Mouse (Mus musculus): ENCODE measurements around the gene Bub1b. TPM values are rescaled to one million over a fixed set of nuclear protein-coding genes. Genes with fewer than 3 reads are reported as not detected.

Bub1b gene
- total RNA-seq, 1 experiment = 115 TPM

DNA sequence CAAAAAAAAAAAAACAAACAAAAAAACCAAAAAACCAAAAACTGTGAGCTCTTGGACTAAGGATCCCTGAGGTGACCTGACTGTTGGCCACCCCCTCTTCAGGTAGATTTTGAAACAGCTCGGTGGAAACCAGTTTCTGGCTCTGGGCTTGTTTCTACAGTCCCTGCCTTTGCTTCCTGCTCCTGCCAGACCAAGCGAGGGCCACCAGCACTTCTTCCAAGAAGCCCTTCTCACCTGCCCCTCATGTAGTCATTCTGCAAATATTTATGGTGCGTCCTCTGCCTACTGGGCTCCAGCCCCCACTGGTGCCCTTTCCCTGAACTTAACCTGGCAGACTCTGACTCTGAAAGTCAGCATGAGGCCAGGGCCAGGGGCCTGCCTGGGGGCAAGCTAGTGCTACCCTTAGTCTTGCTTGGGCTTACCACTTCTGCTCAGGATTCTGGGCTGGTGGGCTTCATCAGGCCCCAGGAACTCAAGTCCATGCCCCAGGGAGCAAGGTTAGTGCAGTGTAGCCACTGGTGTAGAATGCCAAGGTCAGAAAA is 67.0 kb downstream of the Bub1b start:
- H3K4me1 ChIP-seq (ENCODE audit: control insufficient read depth in 2 of 2, insufficient read depth in 2 of 2, low read length in 2 of 2, poor library complexity in 1 of 2) = peaks cover 2 to 16% of the 10 kb centered on the region in 2 experiments; a peak in 3 of 4 replicates
- in situ Hi-C loops (cut with MboI; ENCODE audit: low sequenced_read_pairs in 2 of 2, unreplicated experiment in 2 of 2) = no loop called here
- H3K27ac ChIP-seq (ENCODE audit: insufficient read depth, low read depth, low read length, poor library complexity, severe bottlenecking) = no peak overlapping the region
- no peak for DNase-seq (ENCODE audit: low read depth, low spot score)
- no peaks in the 10 kb centered on the region for H3K9me3 ChIP-seq (ENCODE audit: control insufficient read depth, insufficient read depth, low read depth, low read length)
- H3K4me3 ChIP-seq (ENCODE audit: insufficient read depth in 1 of 2, low read depth in 1 of 2, low read length in 2 of 2, poor library complexity in 1 of 2, severe bottlenecking in 1 of 2) = no peak overlapping the region
- H3K9ac ChIP-seq (ENCODE audit: insufficient read depth, low read depth, low read length, poor library complexity, severe bottlenecking) = no peak overlapping the region
- TF ChIP-seq MAFK (IDR thresholded peaks at IDR 0.05; ENCODE audit: insufficient read depth, low read depth, low read length) (no peak), ZNF384 (IDR thresholded peaks at IDR 0.05; ENCODE audit: low read depth, low read length) (no peak), CHD2 (IDR thresholded peaks at IDR 0.05; ENCODE audit: low read depth, low read length) (no peak), ZC3H11A (IDR thresholded peaks at IDR 0.05; ENCODE audit: borderline replicate concordance, low read depth, low read length) (no peak), HCFC1 (IDR thresholded peaks at IDR 0.05; ENCODE audit: borderline replicate concordance, insufficient read depth, low read length) (no peak)
- no peaks in the 10 kb centered on the region for H3K36me3 ChIP-seq (ENCODE audit: control insufficient read depth, insufficient read depth, low read length, poor library complexity, severe bottlenecking)

DNA sequence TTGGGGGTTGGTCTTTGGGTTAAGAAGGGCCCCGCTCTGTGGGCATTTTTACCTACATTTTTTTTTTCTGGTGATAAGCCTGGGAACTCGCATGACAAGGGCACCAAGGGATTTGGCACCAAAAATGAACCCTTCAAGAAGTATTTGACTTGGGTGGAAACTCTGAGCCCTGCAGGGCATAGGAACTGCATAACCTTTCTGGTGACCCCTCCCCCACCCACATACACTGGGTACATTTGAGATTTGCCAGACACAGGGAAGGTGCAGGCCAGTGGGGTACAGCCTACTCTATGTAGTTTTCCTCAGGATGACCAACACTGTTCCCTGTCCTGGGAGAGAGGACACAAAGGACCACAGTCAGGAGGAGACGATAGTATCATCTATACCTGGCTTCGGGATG is 67.6 kb downstream of the Bub1b start:
- Histone ChIP-seq H3K4me3 (ENCODE audit: insufficient read depth in 1 of 2, low read depth in 1 of 2, low read length in 2 of 2, poor library complexity in 1 of 2, severe bottlenecking in 1 of 2) (no peak overlapping the region), H3K4me1 (ENCODE audit: control insufficient read depth in 2 of 2, insufficient read depth in 2 of 2, low read length in 2 of 2, poor library complexity in 1 of 2) (peaks cover 2 to 15% of the 10 kb centered on the region in 2 experiments; a peak in 3 of 4 replicates)
- in situ Hi-C loops (cut with MboI; ENCODE audit: low sequenced_read_pairs in 2 of 2, unreplicated experiment in 2 of 2) = no loop called here

DNA sequence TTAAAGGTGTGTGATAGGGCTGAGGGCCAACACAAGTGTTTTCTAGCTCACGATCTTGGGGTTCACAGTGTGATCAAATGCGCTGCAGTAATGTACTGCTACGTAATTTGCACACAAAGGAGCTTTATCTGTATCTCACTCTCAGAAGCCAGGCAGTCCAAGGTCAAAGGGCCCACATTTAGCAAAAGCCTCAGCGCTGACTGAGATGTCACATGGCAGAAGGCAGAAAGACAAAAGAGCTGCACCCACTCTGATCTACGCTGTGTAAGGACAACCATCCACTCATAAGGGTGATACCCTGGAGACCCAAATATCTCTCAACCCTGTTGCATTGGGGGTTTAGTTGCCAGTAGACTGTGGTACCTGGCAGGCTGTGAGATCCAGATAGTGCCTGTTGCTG is 69.2 kb downstream of the Bub1b start:
- Histone ChIP-seq H3K9ac (ENCODE audit: insufficient read depth, low read depth, low read length, poor library complexity, severe bottlenecking) (no peak overlapping the region), H3K4me1 (ENCODE audit: control insufficient read depth in 2 of 2, insufficient read depth in 2 of 2, low read length in 2 of 2, poor library complexity in 1 of 2) (peaks cover 2 to 15% of the 10 kb centered on the region in 2 experiments; a peak in 3 of 4 replicates), H3K9me3 (ENCODE audit: control insufficient read depth, insufficient read depth, low read depth, low read length) (no peaks in the 10 kb centered on the region), H3K36me3 (ENCODE audit: control insufficient read depth, insufficient read depth, low read length, poor library complexity, severe bottlenecking) (no peaks in the 10 kb centered on the region), H3K4me3 (ENCODE audit: insufficient read depth in 1 of 2, low read depth in 1 of 2, low read length in 2 of 2, poor library complexity in 1 of 2, severe bottlenecking in 1 of 2) (no peak overlapping the region), H3K27ac (ENCODE audit: insufficient read depth, low read depth, low read length, poor library complexity, severe bottlenecking) (no peak overlapping the region)
- in situ Hi-C loops (cut with MboI; ENCODE audit: low sequenced_read_pairs in 2 of 2, unreplicated experiment in 2 of 2) = no loop called here
- TF ChIP-seq MAFK (IDR thresholded peaks at IDR 0.05; ENCODE audit: insufficient read depth, low read depth, low read length) = no peak
- no peak for TF ChIP-seq HCFC1 (IDR thresholded peaks at IDR 0.05; ENCODE audit: borderline replicate concordance, insufficient read depth, low read length)
- no peak for TF ChIP-seq CHD2 (IDR thresholded peaks at IDR 0.05; ENCODE audit: low read depth, low read length)
- TF ChIP-seq ZNF384 (IDR thresholded peaks at IDR 0.05; ENCODE audit: low read depth, low read length) = no peak
- no peak for TF ChIP-seq ZC3H11A (IDR thresholded peaks at IDR 0.05; ENCODE audit: borderline replicate concordance, low read depth, low read length)
- DNase-seq (ENCODE audit: low read depth, low spot score) = no peak

More for the DNA sequence above, 67.6 kb downstream of the Bub1b start:
- Histone ChIP-seq H3K36me3 (ENCODE audit: control insufficient read depth, insufficient read depth, low read length, poor library complexity, severe bottlenecking) (no peaks in the 10 kb centered on the region), H3K9ac (ENCODE audit: insufficient read depth, low read depth, low read length, poor library complexity, severe bottlenecking) (no peak overlapping the region), H3K9me3 (ENCODE audit: control insufficient read depth, insufficient read depth, low read depth, low read length) (no peaks in the 10 kb centered on the region), H3K27ac (ENCODE audit: insufficient read depth, low read depth, low read length, poor library complexity, severe bottlenecking) (no peak overlapping the region)
- TF ChIP-seq ZNF384 (IDR thresholded peaks at IDR 0.05; ENCODE audit: low read depth, low read length) = no peak
- TF ChIP-seq HCFC1 (IDR thresholded peaks at IDR 0.05; ENCODE audit: borderline replicate concordance, insufficient read depth, low read length) = no peak
- no peak for TF ChIP-seq ZC3H11A (IDR thresholded peaks at IDR 0.05; ENCODE audit: borderline replicate concordance, low read depth, low read length)
- no peak for TF ChIP-seq MAFK (IDR thresholded peaks at IDR 0.05; ENCODE audit: insufficient read depth, low read depth, low read length)
- no peak for TF ChIP-seq CHD2 (IDR thresholded peaks at IDR 0.05; ENCODE audit: low read depth, low read length)
- no peak for DNase-seq (ENCODE audit: low read depth, low spot score)

DNA sequence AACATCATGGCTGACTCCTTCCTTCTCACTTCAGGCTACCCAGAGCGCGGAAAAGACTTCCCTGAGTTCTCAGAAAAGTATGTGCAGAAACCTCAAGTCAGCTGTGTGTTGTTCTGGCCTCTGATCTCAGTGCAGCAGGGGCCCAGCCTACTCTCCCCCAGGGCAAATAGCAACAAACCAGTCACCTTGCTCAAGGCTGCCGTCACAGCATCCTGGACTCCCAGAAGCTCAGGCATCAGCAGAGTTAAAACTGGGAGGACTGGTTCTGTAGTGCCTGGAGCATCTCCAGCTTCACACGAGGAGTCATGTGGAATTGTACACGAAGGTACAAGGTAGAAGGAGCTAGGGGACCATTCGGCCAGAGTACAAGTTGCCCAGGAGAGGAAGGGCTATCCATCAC is 71.2 kb downstream of the Bub1b start:
- no peak overlapping the region for H3K9ac ChIP-seq (ENCODE audit: insufficient read depth, low read depth, low read length, poor library complexity, severe bottlenecking)
- no peak for DNase-seq (ENCODE audit: low read depth, low spot score)
- in situ Hi-C loops (cut with MboI; ENCODE audit: low sequenced_read_pairs in 2 of 2, unreplicated experiment in 2 of 2) = no loop called here
- no peak overlapping the region for H3K27ac ChIP-seq (ENCODE audit: insufficient read depth, low read depth, low read length, poor library complexity, severe bottlenecking)
- H3K9me3 ChIP-seq (ENCODE audit: control insufficient read depth, insufficient read depth, low read depth, low read length) = no peaks in the 10 kb centered on the region
- H3K36me3 ChIP-seq (ENCODE audit: control insufficient read depth, insufficient read depth, low read length, poor library complexity, severe bottlenecking) = no peaks in the 10 kb centered on the region
- no peak overlapping the region for H3K4me3 ChIP-seq (ENCODE audit: insufficient read depth in 1 of 2, low read depth in 1 of 2, low read length in 2 of 2, poor library complexity in 1 of 2, severe bottlenecking in 1 of 2)
- TF ChIP-seq ZNF384 (IDR thresholded peaks at IDR 0.05; ENCODE audit: low read depth, low read length) = no peak
- TF ChIP-seq CHD2 (IDR thresholded peaks at IDR 0.05; ENCODE audit: low read depth, low read length) = no peak
- TF ChIP-seq HCFC1 (IDR thresholded peaks at IDR 0.05; ENCODE audit: borderline replicate concordance, insufficient read depth, low read length) = no peak
- no peak for TF ChIP-seq ZC3H11A (IDR thresholded peaks at IDR 0.05; ENCODE audit: borderline replicate concordance, low read depth, low read length)
- TF ChIP-seq MAFK (IDR thresholded peaks at IDR 0.05; ENCODE audit: insufficient read depth, low read depth, low read length) = no peak
- peaks cover 7 to 16% of the 10 kb centered on the region in 2 experiments for H3K4me1 ChIP-seq (ENCODE audit: control insufficient read depth in 2 of 2, insufficient read depth in 2 of 2, low read length in 2 of 2, poor library complexity in 1 of 2)
